Mouse (Mus musculus): ENCODE data around the gene Spen.

DNA sequence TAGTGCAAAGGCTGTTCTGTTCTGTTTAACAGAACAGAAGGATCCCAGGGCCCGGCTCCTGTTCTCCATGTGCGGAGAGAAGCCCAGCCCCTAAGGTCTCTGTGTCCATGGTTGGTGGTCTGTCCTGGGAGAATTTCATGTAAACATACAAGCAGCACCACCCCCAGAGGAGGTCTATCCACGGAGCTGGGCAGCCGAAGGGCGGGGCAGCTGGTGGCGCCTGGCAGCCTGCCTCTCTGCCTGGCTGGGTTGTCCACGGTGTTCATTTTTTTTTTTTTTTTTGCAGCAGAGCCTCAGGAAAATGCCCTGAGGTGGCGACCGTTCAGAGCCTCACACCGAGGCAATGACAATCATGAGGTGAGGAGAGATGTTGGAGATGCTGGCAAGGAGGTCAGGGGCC is 69.8 kb downstream of the Spen start:
- TF ChIP-seq POLR2A (IDR thresholded peaks at IDR 0.05; ENCODE audit: low read depth, low read length) (no peak), CTCF (IDR thresholded peaks at IDR 0.05; ENCODE audit: extremely low read depth, insufficient read length, insufficient replicate concordance, low read depth, low read length) (no peak)
